Mouse (Mus musculus) heart, embryonic 12.5 days (tissue): ENCODE data around the gene Ift22. TPM values are rescaled to one million over a fixed set of nuclear protein-coding genes. Genes with fewer than 3 reads are reported as not detected.
A peak's percentile ranks its signal among the peaks of the same experiment; 100 is the strongest.

ENCODE experiments used
- ATAC-seq: fragments of 200-750 bp; cut with Nextera tagmentation; 2 replicates; pipeline ENCODE4 v1.8.0; 2017; ENCODE audit warnings: moderate TSS enrichment, moderate library complexity; ENCODE audit not compliant: insufficient number of reproducible peaks, low FRiP score
- H3K27ac ChIP-seq: fragments of 300-500 bp; sonication (generic); 2 replicates; pipeline ENCODE4 v1.5.1; 2016; ENCODE audit warnings: mild to moderate bottlenecking, moderate library complexity; ENCODE audit not compliant: poor library complexity, severe bottlenecking
- H3K27me3 ChIP-seq: fragments of 300-500 bp; sonication (generic); replicated peaks from 2 replicates; pipeline ENCODE4 v1.6.1; 2016; ENCODE audit warnings: mild to moderate bottlenecking, moderate library complexity
- H3K36me3 ChIP-seq: fragments of 300-500 bp; sonication (generic); 2 replicates; pipeline ENCODE4 v1.6.1; 2016; ENCODE audit warnings: mild to moderate bottlenecking, moderate library complexity
- H3K4me1 ChIP-seq: fragments of 300-500 bp; sonication (generic); replicated peaks from 2 replicates; pipeline ENCODE4 v1.6.1; 2016; ENCODE audit warnings: mild to moderate bottlenecking
- H3K4me2 ChIP-seq: fragments of 300-500 bp; sonication (generic); 2 replicates; pipeline ENCODE4 v1.6.1; 2016; ENCODE audit warnings: mild to moderate bottlenecking, moderate library complexity
- H3K4me3 ChIP-seq: fragments of 300-500 bp; sonication (generic); 2 replicates; pipeline ENCODE4 v1.5.1; 2016; ENCODE audit warnings: mild to moderate bottlenecking
- H3K9ac ChIP-seq: fragments of 300-500 bp; sonication (generic); 2 replicates; pipeline ENCODE4 v1.6.1; 2016; ENCODE audit warnings: mild to moderate bottlenecking, moderate library complexity
- H3K9me3 ChIP-seq: fragments of 300-500 bp; sonication (generic); replicated peaks from 2 replicates; pipeline ENCODE4 v1.6.1; 2016; ENCODE audit warnings: mild to moderate bottlenecking, moderate library complexity
- WGBS: fragments of 180-500 bp; shearing (Covaris S2); methylation state at CpG from one replicate; pipeline ENCODE4 v1.1.7; 2016; 5-methylcytosine and 5-hydroxymethylcytosine counted together
- polyA plus RNA-seq: library from polyadenylated mRNA; unstranded; fragments of >200 nt; fragmentation: Nextera tagmentation; extraction: Ambion mirVana; gene quantifications from 2 replicates; pipeline ENCODE4 v1.2.1, GENCODE M21; 2016

Gene Ift22
- polyA plus RNA-seq, 1 experiment from 2014 or later: 36.9 TPM

GRCm38 (mm10) chr5:136962966-136963540 is 55.1 kb downstream of the Ift22 start:
- Histone ChIP-seq H3K4me3 (peak overlapping the region; percentile 68), H3K27me3 (no peaks in the 10 kb centered on the region), H3K36me3 (peaks cover 40% of the 10 kb centered on the region), H3K27ac (peak overlapping the region; percentile 83; the same call in 1 of the 2 replicates), H3K9ac (peak overlapping the region; percentile 76), H3K9me3 (no peaks in the 10 kb centered on the region), H3K4me2 (peak overlapping the region; percentile 78), H3K4me1 (peaks cover 41% of the 10 kb centered on the region)
- no peak for ATAC-seq
- WGBS: 73% methylated on average over 8 of the region's 8 CpGs

Other genes starting within 250 kb of the Ift22 start
- not detected in 2 replicates for gene Myl10, start 215.0 kb upstream of the Ift22 start, polyA plus RNA-seq
- gene Col26a1, start 24.9 kb upstream of the Ift22 start, polyA plus RNA-seq: 21.4 and 21.6 TPM in 2 replicates
- 245 and 251 TPM in 2 replicates for gene Fis1, start 45.1 kb downstream of the Ift22 start, polyA plus RNA-seq
- 1.9 and 2.1 TPM in 2 replicates for gene Cldn15, start 58.5 kb downstream of the Ift22 start, polyA plus RNA-seq
- 42.7 and 48.6 TPM in 2 replicates for gene Plod3, start 78.9 kb downstream of the Ift22 start, polyA plus RNA-seq
- gene Znhit1, start 79.9 kb downstream of the Ift22 start, polyA plus RNA-seq: 74.4 and 78.1 TPM in 2 replicates
- gene Vgf, start 118.2 kb downstream of the Ift22 start, polyA plus RNA-seq: 0.12 TPM in 1 of 2 replicates, not detected in the other
- gene Ap1s1, start 138.0 kb downstream of the Ift22 start, polyA plus RNA-seq: 143 and 145 TPM in 2 replicates
- 0.69 and 0.70 TPM in 2 replicates for gene Serpine1, start 164.1 kb downstream of the Ift22 start, polyA plus RNA-seq
- 7.0 and 7.8 TPM in 2 replicates for gene Trim56, start 208.1 kb downstream of the Ift22 start, polyA plus RNA-seq
- 0.21 TPM in 1 of 2 replicates, not detected in the other for gene Muc3, start 241.2 kb downstream of the Ift22 start, polyA plus RNA-seq